Mouse (Mus musculus): ENCODE results near the gene Sele.

DNA sequence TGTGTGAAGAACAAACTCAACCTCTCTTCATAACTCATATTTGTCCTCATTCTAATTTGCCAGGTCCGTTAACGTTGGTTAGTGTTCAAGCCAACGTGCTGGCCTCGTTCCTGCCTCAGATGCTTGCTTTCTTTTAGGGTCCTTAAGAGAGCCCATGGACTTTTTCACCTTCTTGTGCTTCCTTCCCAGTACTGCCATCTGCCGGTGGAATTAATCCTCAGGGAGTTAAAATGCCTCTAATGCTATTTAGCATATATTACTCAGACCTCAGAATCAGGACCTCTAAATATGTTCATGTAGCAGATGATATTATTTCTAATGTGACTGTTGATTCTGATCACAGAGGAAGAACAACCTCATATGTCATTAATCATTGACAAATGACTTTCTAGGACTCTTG lies 20.6 kb upstream of the Sele start:
- TF ChIP-seq CTCF (IDR thresholded peaks at IDR 0.05; ENCODE audit: borderline replicate concordance, insufficient read depth, low read depth, low read length) (no peak), POLR2A (IDR thresholded peaks at IDR 0.05; ENCODE audit: borderline replicate concordance, insufficient read depth, low read length) (no peak)

Data from cerebellum, adult 2 months (tissue).